Mouse (Mus musculus): ENCODE data around the gene Pla2g1b. TPM values are rescaled to one million over a fixed set of nuclear protein-coding genes. Genes with fewer than 3 reads are reported as not detected.
A peak's percentile ranks its signal among the peaks of the same experiment; 100 is the strongest.

The Pla2g1b gene
- total RNA-seq, 2 experiments from 2014 or later, result not detected

DNA sequence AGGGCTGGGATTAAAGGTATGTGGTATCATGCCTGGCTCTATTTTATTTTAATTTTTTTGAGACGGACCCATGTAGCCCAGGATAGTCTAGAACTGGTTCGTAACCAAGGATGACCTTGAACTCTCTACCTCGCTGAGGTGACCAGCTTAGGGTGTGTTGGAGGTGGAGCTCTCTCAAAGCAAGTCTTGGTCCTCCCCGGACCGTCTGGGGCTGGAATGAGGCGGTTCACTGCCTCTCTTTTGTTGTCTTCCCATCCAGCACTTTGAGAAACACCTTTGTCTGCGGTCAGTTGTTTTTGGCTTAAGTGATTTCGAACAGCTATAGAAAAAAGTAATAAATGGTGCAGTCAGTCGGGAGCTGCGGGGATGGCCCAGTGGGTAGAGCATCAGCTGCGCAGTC, 21.9 kb upstream of the Pla2g1b start:
- DNase-seq (ENCODE audit: low spot score in 2 of 2), result no peak

DNA sequence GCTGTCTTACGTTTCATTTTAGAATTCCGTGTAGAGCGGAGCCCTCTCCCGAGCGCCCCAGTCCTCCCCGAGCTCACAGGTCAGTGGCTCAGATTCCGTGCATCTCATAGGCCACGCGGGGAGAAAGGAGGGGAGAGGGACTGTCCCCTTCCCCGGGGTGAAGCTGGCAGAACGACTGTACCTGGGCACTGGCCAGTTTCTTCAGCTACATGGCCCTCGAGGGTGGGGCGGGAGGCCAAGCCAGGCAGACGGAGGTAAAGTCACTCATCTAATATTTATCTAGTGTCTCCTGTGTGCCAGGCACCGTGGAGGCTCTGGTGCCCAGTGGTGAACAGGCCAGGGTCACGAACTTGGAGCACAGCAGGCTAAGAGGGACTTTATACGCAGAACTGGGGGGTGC, 19.0 kb upstream of the Pla2g1b start:
- DNase-seq (ENCODE audit: low spot score in 2 of 2), result no peak

DNA sequence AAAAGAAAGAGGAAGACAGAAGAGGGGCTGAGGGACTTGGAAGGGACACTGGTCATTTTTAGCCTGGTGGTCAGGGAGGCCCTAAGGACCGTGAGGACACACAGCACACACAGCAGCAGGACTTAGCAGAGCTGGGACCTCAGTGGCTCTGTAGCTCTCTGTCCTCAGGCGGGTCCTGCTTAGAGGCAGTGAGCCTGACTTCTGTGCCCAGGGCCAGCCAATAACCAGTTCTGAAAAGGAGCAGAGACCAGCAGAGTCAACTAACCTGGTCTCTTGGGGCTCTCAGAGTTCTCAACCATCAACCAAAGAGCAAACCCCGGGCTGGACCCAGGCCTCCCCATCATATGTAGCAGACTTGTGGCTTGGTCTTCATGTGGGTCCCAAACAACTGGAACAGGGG, 16.8 kb upstream of the Pla2g1b start:
- no peak for DNase-seq (ENCODE audit: low spot score in 2 of 2)

DNA sequence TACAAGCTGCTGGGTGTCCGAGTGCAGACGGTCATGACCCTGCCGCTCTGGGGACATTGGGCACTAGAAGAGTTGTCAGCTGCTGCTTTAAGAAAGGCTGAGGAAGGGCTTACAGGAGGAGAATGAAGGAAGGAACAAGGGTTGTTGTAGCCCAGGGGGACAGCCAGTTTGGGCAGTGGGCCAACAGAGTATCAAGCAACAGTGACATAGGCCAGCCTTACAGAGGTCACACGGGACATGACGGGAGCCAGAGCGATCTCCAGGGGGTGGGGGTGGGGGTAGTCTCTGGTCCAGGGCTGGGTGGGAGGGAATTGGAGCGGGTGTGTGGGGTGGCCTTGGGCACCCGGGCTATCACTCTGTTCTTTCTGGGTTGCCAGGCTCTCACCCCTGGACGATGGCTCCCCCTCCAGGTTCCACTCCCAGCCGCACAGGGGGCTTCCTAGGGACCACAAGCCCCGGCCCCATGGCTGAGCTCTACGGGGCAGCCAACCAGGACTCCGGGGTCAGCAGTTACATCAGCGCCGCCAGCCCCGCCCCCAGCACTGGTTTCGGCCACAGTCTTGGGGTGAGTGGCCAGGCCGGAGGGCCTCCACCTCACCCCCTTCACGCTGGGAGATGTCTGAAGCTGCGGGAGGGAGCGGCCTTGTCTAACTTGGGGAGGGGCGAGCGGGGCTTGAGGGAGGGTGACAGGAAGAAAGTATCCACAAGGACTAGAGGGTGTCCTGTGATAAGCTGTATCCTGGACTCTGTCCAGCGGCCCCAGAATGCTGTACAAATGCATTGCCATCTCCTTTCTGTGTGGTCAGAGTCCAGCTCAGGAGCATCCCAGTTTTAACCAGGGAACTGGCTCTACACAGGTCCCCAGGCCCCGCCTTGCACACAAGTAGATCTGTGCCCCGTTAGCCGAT, 15.4 kb upstream of the Pla2g1b start:
- no peak for DNase-seq (ENCODE audit: low spot score in 2 of 2)

DNA sequence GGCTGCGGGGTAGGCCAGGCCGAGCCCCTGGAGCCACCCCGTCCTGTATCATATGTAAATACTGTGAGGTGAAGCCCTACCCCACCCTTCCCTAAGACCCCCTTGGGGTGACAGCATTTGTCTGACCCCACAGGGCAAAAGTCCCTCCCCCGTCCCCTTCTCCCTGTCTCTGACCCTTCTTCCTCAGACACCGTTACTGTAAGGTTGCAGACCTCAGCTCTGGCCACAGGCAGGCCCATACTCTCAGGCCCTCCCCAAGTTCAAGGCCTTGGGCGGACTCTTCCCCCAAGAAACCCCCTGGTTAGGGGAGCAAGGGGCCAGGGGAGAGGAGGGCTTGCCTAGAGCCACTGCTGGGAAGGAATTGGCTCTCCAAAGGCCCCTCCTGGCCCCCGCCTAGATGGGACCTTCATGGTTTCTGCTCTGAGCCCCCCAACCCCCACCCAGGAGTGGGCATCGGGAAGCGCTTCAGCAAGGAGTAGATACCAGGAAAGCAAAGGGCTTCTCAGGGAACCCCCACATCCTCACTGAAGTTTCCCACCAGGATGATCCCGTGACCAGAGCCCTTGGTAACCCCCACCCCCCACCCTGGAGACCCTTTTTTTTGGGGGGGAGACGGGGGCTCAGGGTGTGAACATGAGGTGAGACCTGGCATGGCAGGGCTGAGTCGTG, 11.5 kb upstream of the Pla2g1b start:
- no peak for DNase-seq (ENCODE audit: low spot score in 2 of 2)

DNA sequence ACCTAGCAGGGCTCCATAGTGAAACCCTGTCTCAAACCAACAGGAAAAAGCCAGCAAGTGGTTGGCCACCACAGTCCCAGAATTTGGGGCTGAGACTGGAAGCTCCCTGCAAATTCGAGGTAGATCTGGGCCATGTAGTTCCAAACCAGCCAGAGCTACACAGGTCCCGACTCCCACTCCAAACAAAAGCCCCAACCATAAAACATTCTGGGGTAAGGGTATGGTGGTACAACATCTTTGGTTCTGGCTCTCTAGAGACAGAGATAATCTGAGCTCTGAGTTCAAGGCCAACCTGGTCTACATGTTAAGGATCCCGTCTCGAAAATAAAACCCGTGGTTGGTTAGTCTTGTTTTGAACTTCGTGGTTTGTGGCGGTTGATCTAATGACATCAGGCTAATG, 10.2 kb upstream of the Pla2g1b start:
- no peak for DNase-seq (ENCODE audit: low spot score in 2 of 2)

DNA sequence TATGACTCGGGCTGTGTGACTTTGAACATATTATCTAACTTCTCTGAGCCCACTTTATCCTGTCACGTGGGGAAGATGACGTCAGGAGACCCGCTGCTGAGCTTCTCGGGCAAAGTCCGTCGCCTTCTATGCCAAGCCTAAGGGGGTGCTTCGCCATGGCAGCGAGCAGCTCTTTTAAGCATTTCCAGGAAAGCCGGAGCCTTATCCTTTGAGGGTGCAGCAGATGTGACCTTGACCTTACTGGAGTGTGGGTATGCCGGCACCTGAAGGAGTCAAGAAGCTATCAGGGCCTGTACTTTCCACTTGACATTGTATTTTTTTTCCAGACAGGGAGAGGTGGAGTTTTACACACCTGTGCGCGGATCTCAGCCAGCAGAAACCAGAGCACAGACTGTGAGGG, 7.1 kb upstream of the Pla2g1b start:
- no peak for DNase-seq (ENCODE audit: low spot score in 2 of 2)

DNA sequence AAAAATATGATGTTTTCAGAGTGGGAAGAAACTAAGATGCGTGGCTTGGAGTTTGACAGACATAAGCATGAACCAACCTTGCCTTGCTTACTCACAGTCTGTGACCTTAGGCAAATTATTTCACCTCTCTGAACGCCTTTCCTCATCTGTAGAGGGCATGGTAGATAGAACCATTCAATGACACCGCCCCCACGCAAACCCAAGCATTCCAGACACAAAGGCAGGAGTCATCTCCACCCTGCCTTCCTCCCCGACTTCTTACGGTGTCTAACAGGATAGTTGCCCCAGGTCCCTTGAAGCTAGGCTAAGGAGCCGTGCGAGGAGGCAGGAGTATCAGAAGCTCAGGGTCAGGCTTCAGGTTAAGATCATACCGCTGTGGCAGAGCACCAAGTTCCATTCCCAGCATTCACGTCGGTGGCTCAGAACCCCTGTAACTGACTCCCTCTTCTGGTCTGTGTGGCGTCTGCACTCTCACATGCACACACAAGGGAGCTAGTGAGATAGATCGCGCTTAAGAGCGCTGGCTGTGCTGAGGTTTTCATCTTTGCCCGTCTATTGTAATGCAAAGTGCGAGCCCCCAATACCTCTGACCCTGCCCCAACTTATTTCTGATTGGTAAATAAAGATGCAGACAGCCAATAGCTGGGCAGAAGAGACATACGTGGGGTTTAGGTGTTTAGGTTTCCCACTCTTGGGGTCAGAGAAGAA, 1.5 kb upstream of the Pla2g1b start:
- no peak for DNase-seq (ENCODE audit: low spot score in 2 of 2)

DNA sequence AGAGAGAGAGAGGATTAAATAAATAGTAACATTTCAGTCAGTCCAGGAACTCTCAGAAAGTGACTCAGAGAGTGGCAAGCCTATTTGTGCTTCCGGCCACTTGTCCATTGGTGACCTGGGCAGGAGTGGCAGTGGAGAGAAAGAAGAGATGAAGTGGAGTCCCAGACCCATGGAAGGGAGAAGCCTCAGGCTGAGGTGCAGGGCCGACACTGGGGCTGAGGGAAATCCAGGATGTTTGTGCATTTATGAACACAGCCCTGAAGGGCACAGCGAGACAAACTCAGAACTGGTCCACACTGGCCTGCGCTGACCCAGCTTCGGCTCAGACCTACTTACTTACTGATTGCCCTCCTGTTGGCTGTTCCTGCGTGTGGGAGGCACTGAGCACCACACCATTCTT, 3.7 kb downstream of the Pla2g1b start:
- no peak for DNase-seq (ENCODE audit: low spot score in 2 of 2)

DNA sequence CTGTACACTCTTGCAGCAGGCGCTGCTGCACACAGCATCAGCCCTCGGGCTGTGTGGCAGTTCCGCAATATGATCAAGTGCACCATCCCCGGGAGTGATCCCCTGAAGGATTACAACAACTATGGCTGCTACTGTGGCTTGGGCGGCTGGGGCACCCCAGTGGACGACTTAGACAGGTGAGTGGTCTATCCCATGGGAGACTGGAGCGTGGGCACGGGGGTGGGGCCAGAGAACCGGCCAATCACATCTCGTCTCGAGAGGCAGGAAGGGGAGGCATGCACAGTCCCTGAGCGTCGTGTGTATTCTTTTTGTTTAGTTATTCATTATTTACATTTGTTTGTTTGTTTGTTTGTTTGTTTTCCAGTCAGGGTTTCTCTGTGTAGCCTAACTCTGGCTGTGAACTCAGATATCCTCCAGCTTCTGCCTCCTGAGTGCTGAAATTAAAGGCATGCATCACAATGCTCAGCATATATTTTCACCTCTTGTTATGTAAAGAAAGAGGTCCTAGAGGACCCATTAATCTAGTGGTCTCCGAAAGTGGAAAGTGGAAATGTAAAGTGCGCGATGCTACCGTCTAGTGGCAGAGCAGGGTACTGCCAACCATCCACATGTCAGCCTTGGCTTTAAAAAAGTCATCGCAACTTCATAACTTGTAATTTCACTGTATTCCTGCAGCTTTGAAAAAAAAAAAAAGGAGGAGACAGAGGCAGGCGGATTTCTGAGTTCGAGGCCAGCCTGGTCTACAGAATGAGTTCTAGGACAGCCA, 4.9 kb downstream of the Pla2g1b start:
- DNase-seq (ENCODE audit: low spot score in 2 of 2), result peak in 1 of 2 experiments; percentile 74

DNA sequence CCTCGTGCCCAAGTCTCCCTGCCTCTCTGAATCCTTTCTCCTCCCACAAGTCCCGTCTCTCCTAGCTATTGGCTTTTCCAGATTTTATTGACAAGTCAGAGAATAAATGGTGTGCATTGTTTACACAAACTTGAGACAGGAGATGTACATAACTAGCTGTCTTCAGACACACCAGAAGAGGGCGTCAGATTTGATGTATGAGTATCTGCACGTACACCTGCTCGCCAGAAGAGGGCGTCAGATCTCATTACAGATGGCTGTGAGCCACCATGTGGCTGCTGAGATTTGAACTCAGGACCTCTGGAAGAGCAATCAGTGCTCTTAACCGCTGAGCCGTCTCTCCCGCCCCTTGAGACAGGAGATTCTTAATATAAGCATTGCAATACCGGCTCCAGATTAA, 7.1 kb downstream of the Pla2g1b start:
- no peak for DNase-seq (ENCODE audit: low spot score in 2 of 2)

DNA sequence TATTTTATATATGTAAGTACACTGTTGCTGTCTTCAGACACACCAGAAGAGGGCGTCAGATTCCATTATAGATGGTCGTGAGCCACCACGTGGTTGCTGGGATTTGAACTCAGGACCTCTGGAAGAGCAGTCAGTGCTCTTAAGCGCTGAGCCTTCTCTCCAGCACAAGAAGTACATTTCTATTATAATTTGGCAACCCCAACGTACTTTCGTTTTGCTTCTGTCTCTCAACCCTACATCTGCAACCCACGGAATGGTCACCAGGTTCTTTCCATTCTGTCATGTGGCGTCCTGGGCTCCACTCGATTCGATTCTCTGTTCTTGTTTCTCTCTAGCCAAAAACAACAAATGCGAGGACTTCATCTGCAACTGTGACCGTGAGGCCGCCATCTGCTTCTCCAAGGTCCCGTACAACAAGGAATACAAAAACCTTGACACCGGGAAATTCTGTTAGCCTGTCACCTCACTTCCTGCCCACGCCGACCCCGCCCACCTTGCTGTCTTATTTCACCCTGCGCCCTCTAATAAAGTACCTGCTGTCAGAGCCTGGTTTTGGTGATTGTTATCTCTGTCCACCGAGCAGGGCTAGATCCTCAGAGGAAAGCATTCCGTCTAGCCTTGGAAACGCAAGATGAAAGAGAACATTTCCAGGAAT, 8.2 kb downstream of the Pla2g1b start:
- no peak for DNase-seq (ENCODE audit: low spot score in 2 of 2)

DNA sequence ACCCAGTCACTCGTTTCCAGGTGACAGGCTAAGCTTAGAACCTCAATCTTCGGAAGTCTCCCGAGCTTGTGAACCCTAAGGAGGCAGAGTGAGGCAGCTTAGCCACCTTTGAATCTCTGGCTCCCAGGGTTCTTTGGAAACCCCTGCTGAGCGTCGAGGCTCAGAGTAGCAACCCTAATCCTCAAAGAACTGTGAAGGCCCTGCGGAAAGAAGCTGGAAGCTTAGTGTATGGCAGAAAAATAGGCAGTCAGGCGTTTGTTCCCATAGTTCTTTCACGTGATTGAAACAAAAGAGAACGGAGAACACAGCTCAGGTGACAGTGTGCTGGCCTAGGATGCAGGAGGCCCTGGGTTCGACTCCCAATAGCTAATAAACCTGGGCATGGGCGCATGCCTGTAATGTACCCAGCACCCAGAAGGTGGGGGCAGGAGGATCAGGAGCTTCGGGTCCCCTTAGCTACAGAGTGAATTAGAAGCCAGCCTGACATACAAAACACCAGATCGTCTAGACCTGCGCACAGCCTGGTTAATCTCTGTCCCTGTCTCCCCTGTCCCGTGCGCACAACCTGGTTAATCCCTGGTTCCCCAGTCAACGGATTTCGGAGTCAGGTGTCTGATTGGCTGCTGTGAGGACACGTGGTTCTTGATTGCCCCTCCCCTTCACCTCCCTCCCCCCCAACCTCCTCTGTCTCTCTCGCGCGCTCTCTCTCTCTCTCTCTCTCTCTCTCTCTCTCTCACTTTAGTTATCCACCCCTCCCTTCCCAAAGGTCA, 9.5 kb downstream of the Pla2g1b start:
- DNase-seq (ENCODE audit: low spot score in 2 of 2), result peak in 1 of 2 experiments; percentile 72

DNA sequence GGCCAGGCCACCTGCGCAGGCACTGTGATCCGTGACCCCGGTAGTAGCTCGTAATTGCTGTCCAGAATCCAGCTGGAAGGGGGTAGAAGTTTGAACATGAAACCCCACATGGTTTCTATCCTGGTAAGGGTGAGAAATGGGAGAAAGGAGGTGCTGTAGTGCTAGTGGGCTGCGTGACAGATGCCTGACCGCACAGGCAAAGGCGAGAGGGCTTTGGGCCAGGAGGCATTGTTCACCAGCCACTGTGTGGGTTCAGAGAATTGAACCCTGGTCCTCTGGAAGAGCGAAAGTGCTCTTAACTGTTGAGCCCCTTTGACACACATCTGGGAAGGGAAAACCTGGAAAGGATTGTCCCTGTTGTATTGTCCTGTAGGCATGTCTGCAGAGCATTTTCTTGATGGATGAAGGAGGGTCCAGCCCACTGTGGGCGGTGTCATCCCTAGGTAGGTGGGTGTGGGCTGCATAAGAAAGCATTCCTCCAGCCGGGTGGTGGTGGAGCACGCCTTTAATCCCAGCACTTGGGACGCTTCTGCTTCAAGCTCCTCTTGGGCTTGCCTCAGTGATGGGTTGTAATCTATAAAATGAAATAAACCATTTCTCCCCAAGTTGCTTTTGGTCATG, 10.2 kb downstream of the Pla2g1b start:
- no peak for DNase-seq (ENCODE audit: low spot score in 2 of 2)

DNA sequence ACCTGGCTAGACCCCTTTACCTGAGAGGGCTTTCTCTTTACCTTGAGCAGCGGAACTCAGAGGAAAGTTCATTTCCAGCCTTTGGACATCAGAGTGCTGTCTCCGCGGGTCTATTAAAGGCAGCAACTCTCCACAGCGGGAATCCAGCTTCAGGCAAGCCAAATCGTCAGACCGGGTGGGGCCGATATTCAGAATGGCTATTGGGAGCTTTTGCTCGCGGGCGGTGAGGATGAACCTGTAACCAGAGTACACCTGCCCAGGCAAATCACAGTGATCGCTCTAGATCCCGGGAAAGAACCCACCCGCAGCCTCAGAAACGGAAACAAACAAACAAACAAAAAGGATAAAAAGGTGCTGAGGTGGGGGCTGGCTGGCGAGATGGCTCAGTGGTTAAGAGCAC, 13.5 kb downstream of the Pla2g1b start:
- no peak for DNase-seq (ENCODE audit: low spot score in 2 of 2)

DNA sequence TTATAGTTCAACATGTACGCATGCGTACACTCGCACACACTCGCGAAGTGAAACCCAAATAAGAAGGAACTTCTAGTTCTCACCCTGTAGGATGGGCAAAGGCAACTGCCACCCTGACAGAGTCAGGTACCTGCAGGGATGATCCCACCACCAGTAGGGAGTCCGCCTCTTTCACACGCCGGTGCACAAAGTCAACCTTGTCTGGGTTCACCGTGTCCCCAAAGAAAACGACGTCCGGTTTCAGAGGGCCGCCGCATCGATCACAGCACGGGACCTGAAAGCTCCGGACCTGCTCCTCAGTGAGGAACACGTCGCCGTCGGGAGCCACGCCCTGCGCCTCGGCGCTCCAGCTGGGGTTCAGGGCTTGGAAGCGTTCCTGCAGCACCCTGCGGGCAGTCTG, 14.0 kb downstream of the Pla2g1b start:
- DNase-seq (ENCODE audit: low spot score in 2 of 2), result no peak

DNA sequence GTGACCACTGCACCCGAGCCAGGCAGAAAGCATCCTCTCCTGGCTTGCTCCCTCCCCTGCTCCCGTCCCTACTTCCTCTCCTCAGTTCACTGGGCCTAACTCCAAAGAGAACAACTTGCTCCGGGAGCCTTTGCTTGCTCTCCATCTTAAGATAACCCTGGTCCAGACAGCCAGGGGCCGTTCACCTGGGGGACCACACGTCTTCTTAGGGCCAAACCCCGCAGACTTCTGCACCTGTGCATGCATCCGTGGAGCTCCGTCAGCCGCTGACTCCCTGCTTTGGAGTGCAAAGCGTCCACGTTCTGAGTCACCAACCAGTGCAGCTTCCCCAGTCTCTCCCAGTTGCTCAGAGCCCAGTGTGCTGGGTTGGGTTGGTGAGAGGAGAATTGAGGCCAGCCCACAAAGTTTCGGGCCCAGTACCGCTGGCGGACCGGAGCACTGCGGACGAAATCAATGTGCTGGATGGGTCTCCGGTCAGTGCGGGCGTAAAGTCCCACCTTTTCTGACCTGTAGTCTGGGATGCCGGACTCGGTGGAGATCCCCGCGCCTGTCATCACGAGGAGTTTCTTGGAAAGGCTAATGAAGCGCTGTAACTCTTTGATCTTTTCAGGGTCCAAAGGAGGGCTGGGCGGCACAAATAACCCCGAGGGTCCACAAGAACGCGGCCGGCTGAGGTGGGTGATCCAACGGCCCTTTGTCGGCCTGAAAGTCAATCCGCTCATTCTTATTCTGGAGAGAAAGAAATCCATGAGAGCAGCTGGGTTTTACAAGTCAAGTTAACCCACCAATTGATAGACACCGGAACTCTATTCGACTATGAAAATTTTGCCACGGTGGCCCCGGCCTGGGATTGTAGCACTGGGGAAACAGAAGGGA, 16.6 kb downstream of the Pla2g1b start:
- DNase-seq (ENCODE audit: low spot score in 2 of 2), result no peak

DNA sequence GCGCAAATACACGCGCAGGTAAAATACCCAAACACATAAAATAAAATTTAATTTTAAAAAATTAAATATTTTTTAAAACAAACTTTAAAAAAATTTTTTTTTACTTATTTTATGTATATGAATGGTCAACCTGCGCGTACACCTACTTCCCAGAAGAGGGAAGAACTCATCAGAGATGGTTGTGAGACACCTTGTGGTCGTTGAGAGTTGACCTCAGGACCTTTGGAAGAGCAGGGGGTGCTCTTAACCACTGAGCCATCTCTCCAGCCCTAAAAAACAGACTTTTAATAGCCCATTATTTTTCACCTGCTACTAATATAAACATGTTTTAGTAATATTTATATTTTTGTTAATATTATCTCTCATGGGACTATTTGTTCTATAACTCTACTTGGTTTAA, 17.3 kb downstream of the Pla2g1b start:
- no peak for DNase-seq (ENCODE audit: low spot score in 2 of 2)

Data from layer of hippocampus, adult 18-20 months (tissue).